Mouse (Mus musculus) liver, embryonic 16.5 days (tissue): ENCODE data around the gene 2310057M21Rik. TPM values are rescaled to one million over a fixed set of nuclear protein-coding genes. Genes with fewer than 3 reads are reported as not detected.

ENCODE experiments used
- ATAC-seq: fragments of 200-750 bp; cut with Nextera tagmentation; 2 replicates; pipeline ENCODE4 v1.8.0; 2017; ENCODE audit warnings: low read depth, mild to moderate bottlenecking, moderate number of reproducible peaks, moderate library complexity
- H3K27ac ChIP-seq: fragments of 300-500 bp; sonication (generic); 2 replicates; pipeline ENCODE4 v1.5.1; 2014; ENCODE audit warnings: mild to moderate bottlenecking, low read length
- H3K27me3 ChIP-seq: fragments of 300-500 bp; sonication (generic); 2 replicates; pipeline ENCODE4 v1.6.1; 2014; ENCODE audit warnings: low read depth, low read length, mixed read lengths; ENCODE audit not compliant: control insufficient read depth, insufficient read depth
- H3K36me3 ChIP-seq: fragments of 300-500 bp; sonication (generic); 2 replicates; pipeline ENCODE4 v1.6.1; 2014; ENCODE audit warnings: mild to moderate bottlenecking; ENCODE audit not compliant: control insufficient read depth, insufficient read depth
- H3K4me1 ChIP-seq: fragments of 300-500 bp; sonication (generic); 2 replicates; pipeline ENCODE4 v1.6.1; 2014; ENCODE audit warnings: low read depth, low read length, mixed read lengths; ENCODE audit not compliant: control insufficient read depth
- H3K4me2 ChIP-seq: fragments of 300-500 bp; sonication (generic); 2 replicates; pipeline ENCODE4 v1.6.1; 2014; ENCODE audit warnings: low read depth, low read length, mixed read lengths
- H3K4me3 ChIP-seq: fragments of 300-500 bp; sonication (generic); 2 replicates; pipeline ENCODE4 v1.5.1; 2014; ENCODE audit warnings: low read depth, mild to moderate bottlenecking, low read length
- H3K9ac ChIP-seq: fragments of 300-500 bp; sonication (generic); 2 replicates; pipeline ENCODE4 v1.6.1; 2014; ENCODE audit warnings: low read depth, low read length
- H3K9me3 ChIP-seq: fragments of 300-500 bp; sonication (generic); replicated peaks from 2 replicates; pipeline ENCODE4 v1.6.1; 2016; ENCODE audit warnings: low read length; ENCODE audit not compliant: control insufficient read depth
- WGBS: fragments of 180-500 bp; shearing (Covaris S2); extraction: QIAGEN DNeasy Blood & Tissue Kit; methylation state at CpG from one replicate; pipeline ENCODE4 v1.1.7; 2014; ENCODE audit not compliant: insufficient replicate concordance; 5-methylcytosine and 5-hydroxymethylcytosine counted together
- polyA plus RNA-seq: library from polyadenylated mRNA; unstranded; fragments of >200 nt; fragmentation: Nextera tagmentation; extraction: Ambion mirVana; gene quantifications from 2 replicates; pipeline ENCODE4 v1.2.1, GENCODE M21; 2015

2310057M21Rik gene
- polyA plus RNA-seq, 1 experiment from 2014 or later: 8.3 TPM

- H3K9ac ChIP-seq: peak overlapping the region; percentile 91
- 5% methylated on average over 9 of the region's 9 CpGs for WGBS
- H3K27ac ChIP-seq: peak overlapping the region; percentile 92
- H3K4me3 ChIP-seq: peak overlapping the region; percentile 78
- peaks cover 16% of the 10 kb centered on the region for H3K4me1 ChIP-seq
- no peaks in the 10 kb centered on the region for H3K36me3 ChIP-seq
- ATAC-seq: peak; percentile 19
- H3K4me2 ChIP-seq: peak overlapping the region; percentile 90
- H3K27me3 ChIP-seq: no peaks in the 10 kb centered on the region
- H3K9me3 ChIP-seq: no peaks in the 10 kb centered on the region
Measured at GRCm38 (mm10) chr7:131371470-131371860, 8.9 kb upstream of the 2310057M21Rik start.

- ATAC-seq: peak; percentile 93
- H3K4me2 ChIP-seq: peak within 1 kb of the TSS; percentile 90
- H3K27ac ChIP-seq: peak within 1 kb of the TSS; percentile 92
- H3K4me1 ChIP-seq: peaks cover 16% of the 10 kb centered on the region
- H3K4me3 ChIP-seq: peak within 1 kb of the TSS; percentile 78
- H3K9ac ChIP-seq: peak within 1 kb of the TSS; percentile 91
- no peaks in the 10 kb centered on the region for H3K36me3 ChIP-seq
- WGBS: 2% methylated on average over 47 of the region's 47 CpGs
- H3K27me3 ChIP-seq: no peaks in the 10 kb centered on the region
- H3K9me3 ChIP-seq: no peaks in the 10 kb centered on the region
Measured at GRCm38 (mm10) chr7:131370648-131371469, 8.3 kb upstream of the 2310057M21Rik start, which contains the start of gene Pstk. Gene Pstk (plus strand): TSS chr7:131371141.

GRCm38 (mm10) chr7:131364131-131364530 is 1.6 kb upstream of the 2310057M21Rik start:
- Histone ChIP-seq H3K9ac (no peak overlapping the region), H3K36me3 (no peaks in the 10 kb centered on the region), H3K4me1 (peaks cover 15% of the 10 kb centered on the region), H3K4me3 (no peak overlapping the region), H3K27ac (no peak overlapping the region), H3K27me3 (no peaks in the 10 kb centered on the region), H3K4me2 (no peak overlapping the region), H3K9me3 (no peaks in the 10 kb centered on the region)
- WGBS: 86% methylated on average over 8 of the region's 8 CpGs
- no peak for ATAC-seq

- peaks cover 15% of the 10 kb centered on the region for H3K4me1 ChIP-seq
- peaks cover 5% of the 10 kb centered on the region for H3K36me3 ChIP-seq
- peak; percentile 56 for ATAC-seq
- H3K4me2 ChIP-seq: peak overlapping the region; percentile 97
- no peaks in the 10 kb centered on the region for H3K9me3 ChIP-seq
- under 1% methylated on average over 35 of the region's 35 CpGs for WGBS
- peak overlapping the region; percentile 97 for H3K4me3 ChIP-seq
- H3K27me3 ChIP-seq: no peaks in the 10 kb centered on the region
- peak overlapping the region; percentile 98 for H3K9ac ChIP-seq
- peak overlapping the region; percentile 87 for H3K27ac ChIP-seq
Measured at GRCm38 (mm10) chr7:131362269-131362614, 317 bp downstream of the 2310057M21Rik start.

GRCm38 (mm10) chr7:131356105-131356504 is 6.5 kb downstream of the 2310057M21Rik start:
- Histone ChIP-seq H3K9me3 (no peaks in the 10 kb centered on the region), H3K27me3 (no peaks in the 10 kb centered on the region), H3K36me3 (peaks cover 23% of the 10 kb centered on the region), H3K4me3 (no peak overlapping the region), H3K9ac (no peak overlapping the region), H3K4me2 (no peak overlapping the region), H3K27ac (no peak overlapping the region), H3K4me1 (peaks cover 3% of the 10 kb centered on the region; the same call in 1 of the 2 replicates)
- WGBS: 78% methylated on average over 13 of the region's 13 CpGs
- ATAC-seq: no peak

- H3K4me1 ChIP-seq: no peaks in the 10 kb centered on the region
- no peak overlapping the region for H3K4me3 ChIP-seq
- no peak overlapping the region for H3K27ac ChIP-seq
- peaks cover 15% of the 10 kb centered on the region for H3K36me3 ChIP-seq
- ATAC-seq: no peak
- no peaks in the 10 kb centered on the region for H3K27me3 ChIP-seq
- 84% methylated on average over 7 of the region's 7 CpGs for WGBS
- no peak overlapping the region for H3K9ac ChIP-seq
- H3K9me3 ChIP-seq: no peaks in the 10 kb centered on the region
- no peak overlapping the region for H3K4me2 ChIP-seq
Measured at GRCm38 (mm10) chr7:131345856-131346541, 16.6 kb downstream of the 2310057M21Rik start.

- Histone ChIP-seq H3K4me3 (no peak overlapping the region), H3K9ac (no peak overlapping the region), H3K4me2 (no peak overlapping the region), H3K9me3 (no peaks in the 10 kb centered on the region), H3K4me1 (no peaks in the 10 kb centered on the region), H3K27me3 (no peaks in the 10 kb centered on the region), H3K27ac (no peak overlapping the region), H3K36me3 (0 out of 2 replicates have a peak, but pooled peaks cover 2% of the 10 kb centered on the region)
- WGBS: 65% methylated on average over 8 of the region's 8 CpGs
- no peak for ATAC-seq
Measured at GRCm38 (mm10) chr7:131337502-131338068, 25.0 kb downstream of the 2310057M21Rik start.

GRCm38 (mm10) chr7:131333564-131333963 is 29.0 kb downstream of the 2310057M21Rik start, which contains the start of gene Fam24a:
Gene Fam24a (plus strand): TSS chr7:131333864.
- H3K4me2 ChIP-seq: no peak within 1 kb of the TSS
- 33% methylated on average over 1 of the region's 1 CpGs for WGBS
- no peaks in the 10 kb centered on the region for H3K36me3 ChIP-seq
- H3K9me3 ChIP-seq: no peaks in the 10 kb centered on the region
- H3K27me3 ChIP-seq: no peaks in the 10 kb centered on the region
- no peak for ATAC-seq
- no peak within 1 kb of the TSS for H3K9ac ChIP-seq
- no peak within 1 kb of the TSS for H3K27ac ChIP-seq
- no peak within 1 kb of the TSS for H3K4me3 ChIP-seq
- no peaks in the 10 kb centered on the region for H3K4me1 ChIP-seq
